Mouse (Mus musculus): ENCODE measurements around the gene Ddx56.

Ddx56 gene

DNA sequence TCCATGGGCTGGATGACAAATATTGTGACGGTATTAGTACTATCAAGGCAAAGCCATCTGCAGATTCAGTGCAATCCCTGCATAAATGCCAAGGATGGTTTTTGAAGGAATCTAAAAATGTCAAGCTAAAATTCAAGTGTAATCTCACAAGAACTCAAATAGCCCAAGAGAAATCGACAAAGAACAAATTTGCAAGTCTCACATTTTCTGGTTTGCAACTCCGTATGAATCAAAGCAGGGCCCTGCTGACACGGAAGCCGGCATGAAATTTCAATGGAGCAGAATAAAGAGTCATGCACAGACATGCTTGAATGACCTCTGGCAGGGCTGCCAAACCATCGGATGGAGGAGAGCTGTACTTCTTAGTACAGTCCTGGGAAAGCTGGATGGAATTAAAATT is 47.6 kb downstream of the Ddx56 start:
- TF ChIP-seq GATA4 (IDR thresholded peaks at IDR 0.05; ENCODE audit: insufficient replicate concordance, low read length), result no peak

DNA sequence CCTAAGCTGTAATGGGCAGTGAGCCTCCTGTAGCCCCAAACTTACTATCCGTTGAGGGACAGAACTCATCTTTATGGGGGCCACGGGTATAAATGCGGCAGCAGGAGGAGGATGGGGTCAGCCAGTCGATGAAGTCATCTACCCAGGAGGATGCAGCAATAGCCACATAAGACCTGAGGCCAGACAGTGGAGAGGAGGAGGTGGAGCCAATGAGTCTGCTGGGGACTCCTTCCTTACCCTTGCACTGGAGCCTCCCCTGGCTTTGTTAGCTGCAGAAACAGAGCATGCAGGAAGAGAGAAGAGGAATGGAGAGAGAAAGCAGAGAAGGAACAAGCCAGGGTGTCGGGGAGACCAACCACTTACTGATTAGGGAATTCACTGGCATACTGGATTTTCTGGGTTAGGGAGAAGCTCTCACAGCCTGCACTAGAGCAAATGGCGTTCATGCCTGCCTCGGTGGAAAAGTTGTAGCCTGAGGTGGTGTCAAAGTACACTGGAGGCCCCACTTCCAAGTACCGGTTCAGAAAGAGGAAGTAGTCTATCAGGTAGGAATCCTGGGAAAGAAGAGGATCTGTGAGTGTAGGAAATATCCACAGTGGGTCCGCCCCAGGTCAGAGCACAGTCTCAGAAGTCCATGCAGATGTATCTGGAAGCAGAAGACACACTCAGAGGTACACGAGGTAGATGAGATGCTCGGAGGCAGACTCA is 49.2 kb downstream of the Ddx56 start:
- TF ChIP-seq GATA4 (IDR thresholded peaks at IDR 0.05; ENCODE audit: insufficient replicate concordance, low read length), result no peak

DNA sequence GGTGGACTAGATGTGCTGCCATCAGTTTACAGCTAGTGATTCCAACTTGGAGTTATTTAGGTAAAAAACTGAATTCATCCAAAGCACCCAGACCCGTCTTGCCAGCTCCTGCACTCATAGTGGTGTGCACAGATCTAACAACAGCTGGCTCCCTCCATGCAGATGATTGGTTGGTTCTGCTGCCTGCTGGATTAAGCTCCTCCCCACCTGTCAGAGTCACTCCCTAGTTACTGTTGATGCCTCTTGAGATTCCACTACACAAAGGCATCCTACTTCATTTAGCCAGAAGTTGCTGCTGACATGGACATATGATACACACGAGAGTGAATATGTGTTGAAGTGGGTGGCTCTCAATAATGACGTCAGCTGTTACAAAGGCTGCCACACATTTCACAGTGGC is 50.7 kb downstream of the Ddx56 start:
- TF ChIP-seq GATA4 (IDR thresholded peaks at IDR 0.05; ENCODE audit: insufficient replicate concordance, low read length), result no peak
